Comparison of ENCODE assay signal across 7 mouse cellular contexts in the genomic region with DNA sequence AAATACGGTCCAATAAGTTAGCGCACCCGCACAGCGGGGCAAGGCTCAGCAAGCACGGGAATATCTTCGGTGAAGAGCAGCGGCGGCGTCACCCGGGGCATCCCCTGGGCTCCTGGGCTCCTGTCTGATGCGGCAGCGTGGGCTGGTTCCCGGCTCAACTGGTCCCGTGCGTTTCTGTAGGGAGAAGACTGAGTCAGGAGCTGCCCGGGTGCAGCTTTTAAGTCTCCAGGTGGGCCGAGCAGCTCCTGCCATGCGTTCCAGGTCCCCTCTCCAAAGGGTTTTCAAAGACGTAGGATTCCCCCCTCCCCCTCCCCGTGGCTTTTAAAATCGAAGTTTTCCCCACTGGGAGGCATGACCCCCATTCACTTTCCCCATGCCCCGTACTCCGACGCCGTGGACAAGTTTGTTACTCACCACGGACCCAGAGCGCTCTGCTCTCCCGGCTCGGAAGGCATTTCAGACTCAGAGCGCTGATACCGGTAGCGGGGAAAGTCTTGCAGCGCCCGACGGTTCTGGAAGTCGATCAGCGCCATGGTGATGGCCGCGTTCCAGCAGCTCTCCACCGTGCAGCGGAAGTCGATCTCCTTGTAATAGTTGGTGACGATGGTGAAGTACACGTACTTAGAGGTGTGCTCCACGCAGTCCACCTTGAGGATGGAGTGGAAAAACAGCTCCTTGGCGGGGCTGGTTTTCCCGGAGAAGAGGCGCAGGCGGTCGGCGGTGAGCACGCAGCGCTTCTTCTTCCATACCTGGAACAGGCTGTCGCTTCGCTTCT. TPM values are rescaled to one million over a fixed set of nuclear protein-coding genes. Genes with fewer than 3 reads are reported as not detected.
A peak's percentile ranks its signal among the peaks of the same experiment; 100 is the strongest.
DNase-seq lines count a peak whose midpoint lies in the region; ATAC-seq and TF ChIP-seq lines count a peak whose summit lies in the region.

No protein-coding gene starts in this region.

- WGBS in heart, embryonic 11.5 days (ENCODE audit: insufficient replicate concordance) = 2% methylated on average over 55 of the region's 55 CpGs
- WGBS in kidney, embryonic 16.5 days = 3% methylated on average over 55 of the region's 55 CpGs
- 2% methylated on average over 55 of the region's 55 CpGs for WGBS in lung, postnatal 0 days

- H3K9me3 ChIP-seq in heart, embryonic 11.5 days (replicated peaks; ENCODE audit: control insufficient read depth, low read length) = no peaks in the 10 kb centered on the region
- H3K9me3 ChIP-seq in kidney, embryonic 16.5 days (ENCODE audit: low read length) = no peaks in the 10 kb centered on the region
- H3K9me3 ChIP-seq in lung, postnatal 0 days (ENCODE audit: low read length) = no peaks in the 10 kb centered on the region

- ATAC-seq in common myeloid progenitor, adult 5-6 weeks (replicated peaks; ENCODE audit: low read depth, poor library complexity, severe bottlenecking) = peak; percentile 44
- ATAC-seq in heart, embryonic 11.5 days (replicated peaks; ENCODE audit: insufficient number of reproducible peaks, low FRiP score, low TSS enrichment) = no peak
- ATAC-seq in kidney, embryonic 16.5 days (ENCODE audit: low FRiP score, low TSS enrichment) = no peak; the same call in 1 of the 2 replicates
- peak; percentile 64 for ATAC-seq in lung, postnatal 0 days

- H3K4me1 ChIP-seq in heart, embryonic 11.5 days (ENCODE audit: control insufficient read depth, insufficient read depth, low read length) = peaks cover 7% of the 10 kb centered on the region; the same call in 1 of the 2 replicates
- peaks cover 20% of the 10 kb centered on the region for H3K4me1 ChIP-seq in kidney, embryonic 16.5 days (ENCODE audit: insufficient read depth, low read length)
- no peaks in the 10 kb centered on the region for H3K4me1 ChIP-seq in lung, postnatal 0 days (ENCODE audit: insufficient read depth, low read depth, low read length)

- TF ChIP-seq EP300 in lung, postnatal 0 days (IDR thresholded peaks at IDR 0.05) = no peak

- H3K27me3 ChIP-seq in heart, embryonic 11.5 days (ENCODE audit: control insufficient read depth, insufficient read depth, low read length) = peaks cover 55% of the 10 kb centered on the region
- H3K27me3 ChIP-seq in kidney, embryonic 16.5 days (ENCODE audit: insufficient read depth, low read length) = peaks cover 40% of the 10 kb centered on the region
- H3K27me3 ChIP-seq in lung, postnatal 0 days (replicated peaks; ENCODE audit: insufficient read depth, low read length) = 0 out of 2 replicates have a peak, but pooled peaks cover 17% of the 10 kb centered on the region

- TF ChIP-seq CTCF in lung, postnatal 0 days (IDR thresholded peaks at IDR 0.05) = no peak

- H3K27ac ChIP-seq in heart, embryonic 11.5 days (ENCODE audit: low read depth, low read length) = no peak overlapping the region
- no peak overlapping the region for H3K27ac ChIP-seq in kidney, embryonic 16.5 days (ENCODE audit: low read length)
- H3K27ac ChIP-seq in lung, postnatal 0 days (ENCODE audit: low read length) = no peak overlapping the region

- 0 out of 2 replicates have a peak overlapping the region, but pooled peaks have one; percentile 8 for H3K9ac ChIP-seq in heart, embryonic 11.5 days (ENCODE audit: low read depth, low read length)
- peak overlapping the region; percentile 57 for H3K9ac ChIP-seq in kidney, embryonic 16.5 days (replicated peaks; ENCODE audit: low read length)
- peak overlapping the region; percentile 26; the same call in 1 of the 2 replicates for H3K9ac ChIP-seq in lung, postnatal 0 days (replicated peaks; ENCODE audit: low read depth)

- peak overlapping the region; percentile 47 for H3K4me3 ChIP-seq in heart, embryonic 11.5 days (ENCODE audit: low read depth, low read length)
- H3K4me3 ChIP-seq in kidney, embryonic 16.5 days (ENCODE audit: low read length) = peak overlapping the region; percentile 49
- H3K4me3 ChIP-seq in lung, postnatal 0 days (ENCODE audit: low read depth, low read length) = peak overlapping the region; percentile 41

- peak overlapping the region; percentile 83 for H3K4me2 ChIP-seq in heart, embryonic 11.5 days
- peak overlapping the region; percentile 82 for H3K4me2 ChIP-seq in kidney, embryonic 16.5 days (replicated peaks; ENCODE audit: low read depth, low read length)
- H3K4me2 ChIP-seq in lung, postnatal 0 days (replicated peaks; ENCODE audit: low read depth, low read length) = peak overlapping the region; percentile 78

- peak; percentile 13 for DNase-seq in thymus, postnatal 0 days (ENCODE audit: low spot score)
- DNase-seq in thymus, postnatal 10 days (ENCODE audit: low spot score in 2 of 2) = no peak
- DNase-seq in lung, postnatal 0 days (ENCODE audit: low spot score) = peak; percentile 60
- peak; percentile 49 for DNase-seq in retina, postnatal 1 day

- no peaks in the 10 kb centered on the region for H3K36me3 ChIP-seq in heart, embryonic 11.5 days (ENCODE audit: control insufficient read depth, insufficient read depth, low read length)
- H3K36me3 ChIP-seq in kidney, embryonic 16.5 days (ENCODE audit: insufficient read depth, low read length) = no peaks in the 10 kb centered on the region
- H3K36me3 ChIP-seq in lung, postnatal 0 days (ENCODE audit: insufficient read depth, low read length) = no peaks in the 10 kb centered on the region

RNA-seq across cellular contexts. Expression of gene Phlda2, which starts 1.1 kb away (rescaled TPM):
- polyA plus RNA-seq in thymus, postnatal 0 days (2015; fragmentation: Nextera tagmentation; extraction: Ambion mirVana) = 0.91 and 0.95 TPM in 2 replicates
- 2.6 and 3.2 TPM in 2 replicates for total RNA-seq in common myeloid progenitor, adult 5-6 weeks (2017)
- 1.3 and 2.6 TPM in 2 replicates for polyA plus RNA-seq in heart, embryonic 11.5 days (2014; fragmentation: Nextera tagmentation; extraction: Ambion mirVana)
- polyA plus RNA-seq in kidney, embryonic 16.5 days (2015; fragmentation: Nextera tagmentation; extraction: Ambion mirVana) = 9.1 and 10.4 TPM in 2 replicates
- 3.2 and 5.4 TPM in 2 replicates for polyA plus RNA-seq in lung, postnatal 0 days (2015; fragmentation: Nextera tagmentation; extraction: Ambion mirVana)

RNA-seq across cellular contexts. Expression of gene Slc22a18, which starts 28.3 kb away (rescaled TPM):
- 1.0 and 1.6 TPM in 2 replicates for polyA plus RNA-seq in thymus, postnatal 0 days (2015; fragmentation: Nextera tagmentation; extraction: Ambion mirVana)
- total RNA-seq in common myeloid progenitor, adult 5-6 weeks (2017) = 2.6 TPM in 1 of 2 replicates, not detected in the other
- polyA plus RNA-seq in heart, embryonic 11.5 days (2014; fragmentation: Nextera tagmentation; extraction: Ambion mirVana) = 0.52 and 0.87 TPM in 2 replicates
- polyA plus RNA-seq in kidney, embryonic 16.5 days (2015; fragmentation: Nextera tagmentation; extraction: Ambion mirVana) = 7.2 and 8.3 TPM in 2 replicates
- 4.4 and 5.2 TPM in 2 replicates for polyA plus RNA-seq in lung, postnatal 0 days (2015; fragmentation: Nextera tagmentation; extraction: Ambion mirVana)

RNA-seq across cellular contexts. Expression of gene Cdkn1c, which starts 41.0 kb away (rescaled TPM):
- 59.1 and 74.9 TPM in 2 replicates for polyA plus RNA-seq in thymus, postnatal 0 days (2015; fragmentation: Nextera tagmentation; extraction: Ambion mirVana)
- total RNA-seq in common myeloid progenitor, adult 5-6 weeks (2017) = 1.6 and 2.6 TPM in 2 replicates
- polyA plus RNA-seq in heart, embryonic 11.5 days (2014; fragmentation: Nextera tagmentation; extraction: Ambion mirVana) = 1,643 and 1,679 TPM in 2 replicates
- 675 and 814 TPM in 2 replicates for polyA plus RNA-seq in kidney, embryonic 16.5 days (2015; fragmentation: Nextera tagmentation; extraction: Ambion mirVana)
- polyA plus RNA-seq in lung, postnatal 0 days (2015; fragmentation: Nextera tagmentation; extraction: Ambion mirVana) = 207 and 220 TPM in 2 replicates

RNA-seq across cellular contexts. Expression of gene Nap1l4, which starts 47.1 kb away (rescaled TPM):
- 196 and 211 TPM in 2 replicates for polyA plus RNA-seq in thymus, postnatal 0 days (2015; fragmentation: Nextera tagmentation; extraction: Ambion mirVana)
- 151 and 177 TPM in 2 replicates for total RNA-seq in common myeloid progenitor, adult 5-6 weeks (2017)
- polyA plus RNA-seq in heart, embryonic 11.5 days (2014; fragmentation: Nextera tagmentation; extraction: Ambion mirVana) = 121 and 176 TPM in 2 replicates
- polyA plus RNA-seq in kidney, embryonic 16.5 days (2015; fragmentation: Nextera tagmentation; extraction: Ambion mirVana) = 291 and 292 TPM in 2 replicates
- 107 and 109 TPM in 2 replicates for polyA plus RNA-seq in lung, postnatal 0 days (2015; fragmentation: Nextera tagmentation; extraction: Ambion mirVana)

Comparison
In these comparisons a context has a peak if more than half of its experiments do, and no peak if none do; other contexts are left out.
1. DNase-seq: peak in thymus, postnatal 0 days (single experiment), lung, postnatal 0 days (single experiment) and retina, postnatal 1 day (single experiment); none in thymus, postnatal 10 days (0 of 2).
2. ATAC-seq: peak in common myeloid progenitor, adult 5-6 weeks (single experiment) and lung, postnatal 0 days (single experiment); none in heart, embryonic 11.5 days (single experiment) and kidney, embryonic 16.5 days (single experiment).
3. Peak in every context shown above with its lines, with median percentiles within 50 percentile points of each other: H3K4me2 ChIP-seq, H3K4me3 ChIP-seq and H3K9ac ChIP-seq.